Mouse (Mus musculus): ENCODE measurements around the gene Kcnma1. TPM values are rescaled to one million over a fixed set of nuclear protein-coding genes. Genes with fewer than 3 reads are reported as not detected.

The Kcnma1 gene
- total RNA-seq, 1 experiment, result 0.49 TPM

DNA sequence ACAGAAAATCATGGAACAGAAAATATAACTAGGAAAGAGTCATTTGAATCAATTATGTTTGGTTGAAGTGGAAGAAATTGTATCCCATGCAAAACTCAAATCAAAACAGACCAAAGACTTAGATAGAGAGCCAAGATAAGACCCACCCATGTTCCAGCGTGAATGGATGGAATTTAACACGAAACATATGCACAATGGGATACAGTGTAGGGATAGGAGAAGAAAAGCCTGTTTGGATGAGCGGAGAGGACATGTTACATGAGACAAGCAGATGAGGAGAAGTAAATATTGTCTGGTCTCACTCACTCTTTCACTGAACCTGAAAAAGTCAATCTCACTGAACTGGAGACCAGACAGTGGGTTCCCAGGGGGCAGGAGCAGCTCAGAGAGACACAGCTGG, 463.8 kb downstream of the Kcnma1 start:
- Histone ChIP-seq H3K9ac (ENCODE audit: insufficient read depth, low read depth, low read length, poor library complexity, severe bottlenecking) (no peak overlapping the region), H3K9me3 (ENCODE audit: control insufficient read depth, insufficient read depth, low read depth, low read length) (no peaks in the 10 kb centered on the region), H3K36me3 (ENCODE audit: control insufficient read depth, insufficient read depth, low read length, poor library complexity, severe bottlenecking) (no peaks in the 10 kb centered on the region), H3K4me3 (ENCODE audit: insufficient read depth in 1 of 2, low read depth in 1 of 2, low read length in 2 of 2, poor library complexity in 1 of 2, severe bottlenecking in 1 of 2) (no peak overlapping the region), H3K27ac (ENCODE audit: insufficient read depth, low read depth, low read length, poor library complexity, severe bottlenecking) (no peak overlapping the region), H3K4me1 (ENCODE audit: control insufficient read depth in 2 of 2, insufficient read depth in 2 of 2, low read length in 2 of 2, poor library complexity in 1 of 2) (no peaks in the 10 kb centered on the region)
- no peak for DNase-seq (ENCODE audit: low read depth, low spot score)
- in situ Hi-C loops (cut with MboI; ENCODE audit: low sequenced_read_pairs in 2 of 2, unreplicated experiment in 2 of 2), result no loop called here
- TF ChIP-seq MAFK (IDR thresholded peaks at IDR 0.05; ENCODE audit: insufficient read depth, low read depth, low read length) (no peak), ZC3H11A (IDR thresholded peaks at IDR 0.05; ENCODE audit: borderline replicate concordance, low read depth, low read length) (no peak), CHD2 (IDR thresholded peaks at IDR 0.05; ENCODE audit: low read depth, low read length) (no peak)

- H3K4me1 ChIP-seq (ENCODE audit: control insufficient read depth in 2 of 2, insufficient read depth in 2 of 2, low read length in 2 of 2, poor library complexity in 1 of 2), result no peaks in the 10 kb centered on the region
- H3K9ac ChIP-seq (ENCODE audit: insufficient read depth, low read depth, low read length, poor library complexity, severe bottlenecking), result no peak overlapping the region
Measured at GRCm38 (mm10) chr14:23542131-23542530, 472.2 kb downstream of the Kcnma1 start.

DNA sequence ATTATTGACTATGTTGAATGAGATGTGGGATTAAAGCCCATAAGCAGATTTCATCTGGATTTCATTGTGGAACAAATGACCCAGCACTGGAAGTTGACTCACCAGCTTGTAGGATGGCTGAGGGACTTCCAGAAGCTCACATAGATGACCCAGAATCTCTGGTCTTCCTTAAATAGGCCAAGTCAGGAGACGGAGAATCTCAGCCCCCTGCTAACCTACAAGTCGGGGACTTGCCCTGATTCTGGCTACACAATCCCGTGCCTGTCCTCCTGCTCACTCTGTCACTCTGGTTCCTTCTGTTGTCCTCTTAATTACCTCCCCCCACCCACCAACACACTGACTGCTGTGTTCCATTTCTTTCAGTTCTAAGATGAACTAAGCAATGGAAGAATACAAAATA, 474.7 kb downstream of the Kcnma1 start:
- Histone ChIP-seq H3K36me3 (ENCODE audit: control insufficient read depth, insufficient read depth, low read length, poor library complexity, severe bottlenecking) (no peaks in the 10 kb centered on the region), H3K9me3 (ENCODE audit: control insufficient read depth, insufficient read depth, low read depth, low read length) (peaks cover 3% of the 10 kb centered on the region), H3K4me3 (ENCODE audit: insufficient read depth in 1 of 2, low read depth in 1 of 2, low read length in 2 of 2, poor library complexity in 1 of 2, severe bottlenecking in 1 of 2) (no peak overlapping the region), H3K4me1 (ENCODE audit: control insufficient read depth in 2 of 2, insufficient read depth in 2 of 2, low read length in 2 of 2, poor library complexity in 1 of 2) (no peaks in the 10 kb centered on the region), H3K9ac (ENCODE audit: insufficient read depth, low read depth, low read length, poor library complexity, severe bottlenecking) (no peak overlapping the region), H3K27ac (ENCODE audit: insufficient read depth, low read depth, low read length, poor library complexity, severe bottlenecking) (no peak overlapping the region)
- no peak for TF ChIP-seq MAFK (IDR thresholded peaks at IDR 0.05; ENCODE audit: insufficient read depth, low read depth, low read length)
- TF ChIP-seq HCFC1 (IDR thresholded peaks at IDR 0.05; ENCODE audit: borderline replicate concordance, insufficient read depth, low read length), result no peak
- TF ChIP-seq ZNF384 (IDR thresholded peaks at IDR 0.05; ENCODE audit: low read depth, low read length), result no peak
- no peak for DNase-seq (ENCODE audit: low read depth, low spot score)
- in situ Hi-C loops (cut with MboI; ENCODE audit: low sequenced_read_pairs in 2 of 2, unreplicated experiment in 2 of 2), result no loop called here

More at GRCm38 (mm10) chr14:23542131-23542530, 472.2 kb downstream of the Kcnma1 start:
- Histone ChIP-seq H3K4me3 (ENCODE audit: insufficient read depth in 1 of 2, low read depth in 1 of 2, low read length in 2 of 2, poor library complexity in 1 of 2, severe bottlenecking in 1 of 2) (no peak overlapping the region), H3K36me3 (ENCODE audit: control insufficient read depth, insufficient read depth, low read length, poor library complexity, severe bottlenecking) (no peaks in the 10 kb centered on the region), H3K27ac (ENCODE audit: insufficient read depth, low read depth, low read length, poor library complexity, severe bottlenecking) (no peak overlapping the region), H3K9me3 (ENCODE audit: control insufficient read depth, insufficient read depth, low read depth, low read length) (peaks cover 2% of the 10 kb centered on the region)
- no peak for TF ChIP-seq MAFK (IDR thresholded peaks at IDR 0.05; ENCODE audit: insufficient read depth, low read depth, low read length)
- TF ChIP-seq HCFC1 (IDR thresholded peaks at IDR 0.05; ENCODE audit: borderline replicate concordance, insufficient read depth, low read length), result no peak
- TF ChIP-seq ZC3H11A (IDR thresholded peaks at IDR 0.05; ENCODE audit: borderline replicate concordance, low read depth, low read length), result no peak
- TF ChIP-seq CHD2 (IDR thresholded peaks at IDR 0.05; ENCODE audit: low read depth, low read length), result no peak
- no peak for TF ChIP-seq ZNF384 (IDR thresholded peaks at IDR 0.05; ENCODE audit: low read depth, low read length)
- in situ Hi-C loops (cut with MboI; ENCODE audit: low sequenced_read_pairs in 2 of 2, unreplicated experiment in 2 of 2), result no loop called here
- DNase-seq (ENCODE audit: low read depth, low spot score), result no peak

- in situ Hi-C loops (cut with MboI; ENCODE audit: low sequenced_read_pairs in 2 of 2, unreplicated experiment in 2 of 2), result no loop called here
Measured at GRCm38 (mm10) chr14:23533346-23533745, 480.9 kb downstream of the Kcnma1 start.

DNA sequence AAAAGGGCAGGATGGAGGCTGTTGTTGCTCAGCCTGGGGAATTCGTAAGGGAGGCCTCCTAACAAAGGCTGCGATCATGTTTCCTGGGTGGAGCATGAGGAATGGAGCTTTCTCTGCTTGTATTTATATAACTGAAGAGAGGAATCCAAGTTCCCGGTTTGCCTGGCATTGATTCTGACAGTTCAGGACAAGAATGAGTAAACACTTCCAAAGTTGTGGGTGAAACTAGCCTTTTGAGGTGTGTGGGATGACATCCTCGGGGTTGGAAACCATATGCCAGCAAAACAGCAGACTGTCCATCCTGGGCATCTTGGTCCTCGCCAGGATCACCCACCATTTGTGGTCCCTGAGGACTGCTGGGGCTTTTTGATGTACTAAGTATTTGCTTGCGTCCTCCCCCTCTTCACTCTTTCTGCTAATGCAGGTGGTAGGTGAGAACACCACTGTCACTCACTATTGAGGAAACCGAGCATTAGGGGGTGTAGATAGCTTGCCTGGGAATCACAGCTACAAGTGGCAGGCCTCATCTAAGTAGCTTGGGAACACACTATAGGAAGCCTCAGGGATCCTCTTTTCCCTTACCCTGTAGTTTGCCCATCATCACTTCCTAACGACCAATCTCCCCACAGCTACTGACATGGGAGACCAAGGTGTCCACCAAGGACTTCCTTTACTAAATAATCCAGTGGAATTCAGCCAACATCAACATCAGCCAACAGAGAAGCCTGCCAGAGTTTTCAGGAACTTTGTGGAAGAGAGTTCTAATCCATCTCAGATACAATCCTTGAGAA, 482.4 kb downstream of the Kcnma1 start:
- peaks cover 6% of the 10 kb centered on the region; the same call in 1 of the 2 replicates for H3K9me3 ChIP-seq (ENCODE audit: control insufficient read depth, insufficient read depth, low read depth, low read length)
- no peak overlapping the region for H3K4me3 ChIP-seq (ENCODE audit: insufficient read depth in 1 of 2, low read depth in 1 of 2, low read length in 2 of 2, poor library complexity in 1 of 2, severe bottlenecking in 1 of 2)
- H3K36me3 ChIP-seq (ENCODE audit: control insufficient read depth, insufficient read depth, low read length, poor library complexity, severe bottlenecking), result no peaks in the 10 kb centered on the region
- H3K4me1 ChIP-seq (ENCODE audit: control insufficient read depth in 2 of 2, insufficient read depth in 2 of 2, low read length in 2 of 2, poor library complexity in 1 of 2), result no peaks in the 10 kb centered on the region
- DNase-seq (ENCODE audit: low read depth, low spot score), result no peak
- TF ChIP-seq MAFK (IDR thresholded peaks at IDR 0.05; ENCODE audit: insufficient read depth, low read depth, low read length) (no peak), CHD2 (IDR thresholded peaks at IDR 0.05; ENCODE audit: low read depth, low read length) (no peak), HCFC1 (IDR thresholded peaks at IDR 0.05; ENCODE audit: borderline replicate concordance, insufficient read depth, low read length) (no peak), ZNF384 (IDR thresholded peaks at IDR 0.05; ENCODE audit: low read depth, low read length) (no peak), ZC3H11A (IDR thresholded peaks at IDR 0.05; ENCODE audit: borderline replicate concordance, low read depth, low read length) (no peak)
- in situ Hi-C loops (cut with MboI; ENCODE audit: low sequenced_read_pairs in 2 of 2, unreplicated experiment in 2 of 2), result no loop called here
- no peak overlapping the region for H3K9ac ChIP-seq (ENCODE audit: insufficient read depth, low read depth, low read length, poor library complexity, severe bottlenecking)
- H3K27ac ChIP-seq (ENCODE audit: insufficient read depth, low read depth, low read length, poor library complexity, severe bottlenecking), result no peak overlapping the region

More at GRCm38 (mm10) chr14:23533346-23533745, 480.9 kb downstream of the Kcnma1 start:
- no peak overlapping the region for H3K4me3 ChIP-seq (ENCODE audit: insufficient read depth in 1 of 2, low read depth in 1 of 2, low read length in 2 of 2, poor library complexity in 1 of 2, severe bottlenecking in 1 of 2)
- H3K27ac ChIP-seq (ENCODE audit: insufficient read depth, low read depth, low read length, poor library complexity, severe bottlenecking), result no peak overlapping the region
- no peaks in the 10 kb centered on the region for H3K4me1 ChIP-seq (ENCODE audit: control insufficient read depth in 2 of 2, insufficient read depth in 2 of 2, low read length in 2 of 2, poor library complexity in 1 of 2)
- no peak for TF ChIP-seq ZC3H11A (IDR thresholded peaks at IDR 0.05; ENCODE audit: borderline replicate concordance, low read depth, low read length)
- DNase-seq (ENCODE audit: low read depth, low spot score), result no peak
- peaks cover 6% of the 10 kb centered on the region; the same call in 1 of the 2 replicates for H3K9me3 ChIP-seq (ENCODE audit: control insufficient read depth, insufficient read depth, low read depth, low read length)
- no peaks in the 10 kb centered on the region for H3K36me3 ChIP-seq (ENCODE audit: control insufficient read depth, insufficient read depth, low read length, poor library complexity, severe bottlenecking)
- H3K9ac ChIP-seq (ENCODE audit: insufficient read depth, low read depth, low read length, poor library complexity, severe bottlenecking), result no peak overlapping the region

Measured in ES-E14 (cell line).